Mouse (Mus musculus) embryonic facial prominence, embryonic 11.5 days (tissue): ENCODE measurements around the gene Cfap54. TPM values are rescaled to one million over a fixed set of nuclear protein-coding genes. Genes with fewer than 3 reads are reported as not detected.

Experiments used
- ATAC-seq: fragments of 200-750 bp; cut with Nextera tagmentation; replicated peaks from 2 replicates; pipeline ENCODE4 v1.8.0; 2017; ENCODE audit warnings: low read depth; ENCODE audit not compliant: insufficient number of reproducible peaks, low FRiP score, low TSS enrichment
- DNase-seq: peaks from one replicate; pipeline ENCODE4 v3.0.0-alpha.2; 2015; ENCODE audit warnings: low spot score
- H3K27ac ChIP-seq: fragments of 300-500 bp; sonication (generic); replicated peaks from 2 replicates; pipeline ENCODE4 v1.5.1; 2014; ENCODE audit warnings: mild to moderate bottlenecking, low read depth, low read length, control low read depth
- H3K27me3 ChIP-seq: fragments of 300-500 bp; sonication (generic); 2 replicates; pipeline ENCODE4 v1.6.1; 2014; ENCODE audit warnings: mild to moderate bottlenecking, low read length, moderate library complexity, mixed read lengths; ENCODE audit not compliant: control insufficient read depth, insufficient read depth
- H3K36me3 ChIP-seq: fragments of 300-500 bp; sonication (generic); replicated peaks from 2 replicates; pipeline ENCODE4 v1.6.1; 2014; ENCODE audit warnings: low read depth, mild to moderate bottlenecking, low read length, moderate library complexity, mixed read lengths; ENCODE audit not compliant: control insufficient read depth, insufficient read depth
- H3K4me1 ChIP-seq: fragments of 300-500 bp; sonication (generic); 2 replicates; pipeline ENCODE4 v1.6.1; 2014; ENCODE audit warnings: low read length, mixed read lengths; ENCODE audit not compliant: control insufficient read depth, insufficient read depth
- H3K4me2 ChIP-seq: fragments of 300-500 bp; sonication (generic); 2 replicates; pipeline ENCODE4 v1.6.1; 2014; ENCODE audit warnings: low read depth, mild to moderate bottlenecking, control low read depth, low read length, moderate library complexity
- H3K4me3 ChIP-seq: fragments of 300-500 bp; sonication (generic); 2 replicates; pipeline ENCODE4 v1.5.1; 2014; ENCODE audit warnings: low read depth, low read length, control low read depth
- H3K9ac ChIP-seq: fragments of 300-500 bp; sonication (generic); replicated peaks from 2 replicates; pipeline ENCODE4 v1.6.1; 2014; ENCODE audit warnings: mild to moderate bottlenecking, control low read depth, low read length
- H3K9me3 ChIP-seq: fragments of 300-500 bp; sonication (generic); replicated peaks from 2 replicates; pipeline ENCODE4 v1.6.1; 2016; ENCODE audit warnings: mild to moderate bottlenecking, low read length, inconsistent platforms, mixed read lengths; ENCODE audit not compliant: control insufficient read depth
- WGBS: fragments of 180-500 bp; shearing (Covaris S2); extraction: QIAGEN DNeasy Blood & Tissue Kit; methylation state at CpG from one replicate; pipeline ENCODE4 v1.1.7; 2014; 5-methylcytosine and 5-hydroxymethylcytosine counted together
- polyA plus RNA-seq: library from polyadenylated mRNA; unstranded; fragments of >200 nt; fragmentation: Nextera tagmentation; extraction: Ambion mirVana; gene quantifications from 2 replicates; pipeline ENCODE4 v1.2.1, GENCODE M21; 2014

Gene Cfap54
- polyA plus RNA-seq, 1 experiment from 2014 or later: not detected

DNA sequence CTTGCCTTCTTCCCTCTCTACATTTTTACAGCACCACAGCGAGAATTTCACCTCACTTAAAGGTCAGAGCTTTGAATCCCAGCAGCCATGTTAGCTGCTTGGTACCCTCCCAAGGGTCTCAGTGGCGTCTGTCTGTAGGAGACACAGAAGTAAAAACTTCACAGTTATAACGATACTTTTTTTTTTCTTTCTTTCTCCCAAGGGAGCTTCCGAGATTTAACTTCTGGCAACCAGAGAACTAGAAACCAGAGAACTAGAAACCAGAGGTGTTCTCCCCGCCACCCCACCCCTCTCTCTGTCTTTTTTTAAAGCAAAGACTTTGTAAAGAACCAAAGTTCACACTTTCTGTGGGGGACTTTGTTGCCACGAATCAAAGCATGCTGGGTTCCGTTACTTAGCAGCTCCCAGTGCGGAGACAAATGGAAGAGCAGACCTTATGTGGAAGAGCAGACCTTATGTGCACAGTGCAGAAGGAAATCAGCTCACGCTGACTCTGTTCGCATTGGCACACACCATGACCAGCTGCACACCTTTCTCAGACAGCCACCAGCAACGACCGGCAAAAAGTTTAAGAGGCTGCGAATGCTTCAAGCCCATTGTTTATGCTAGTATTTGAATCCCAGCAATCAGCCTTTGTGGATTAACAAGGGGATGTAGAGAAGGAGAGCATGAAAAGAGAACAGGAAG is 292.9 kb downstream of the Cfap54 start:
- Histone ChIP-seq H3K9ac (no peak overlapping the region), H3K4me2 (no peak overlapping the region), H3K36me3 (no peaks in the 10 kb centered on the region), H3K27me3 (no peaks in the 10 kb centered on the region), H3K4me1 (no peaks in the 10 kb centered on the region), H3K27ac (no peak overlapping the region), H3K9me3 (no peaks in the 10 kb centered on the region), H3K4me3 (no peak overlapping the region)
- DNase-seq (no peak), ATAC-seq (no peak)
- 71% methylated on average over 13 of the region's 13 CpGs for WGBS

DNA sequence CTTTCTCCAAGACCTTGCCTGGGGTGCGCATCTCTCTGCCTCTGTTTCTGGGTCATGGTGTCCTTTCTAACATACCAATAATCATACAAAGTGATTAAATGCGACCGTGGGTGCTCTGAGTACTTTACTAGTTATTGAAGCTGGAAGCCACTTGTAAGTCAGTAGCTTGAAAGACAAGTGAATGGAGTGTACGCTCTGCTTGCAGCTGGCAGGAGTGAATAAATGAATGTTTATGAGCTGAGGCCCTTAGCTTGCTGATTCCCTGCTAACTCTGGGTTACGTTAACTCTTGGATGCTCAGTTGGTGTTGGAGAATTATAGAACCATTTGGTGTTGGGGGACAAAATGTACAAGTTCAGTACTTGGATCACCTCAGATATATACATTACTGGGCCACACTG is 298.7 kb downstream of the Cfap54 start:
- H3K27ac ChIP-seq: no peak overlapping the region
- DNase-seq (no peak), ATAC-seq (no peak)
- H3K36me3 ChIP-seq: no peaks in the 10 kb centered on the region
- no peaks in the 10 kb centered on the region for H3K4me1 ChIP-seq
- WGBS: 82% methylated on average over 5 of the region's 5 CpGs
- no peaks in the 10 kb centered on the region for H3K9me3 ChIP-seq
- no peak overlapping the region for H3K4me3 ChIP-seq
- no peak overlapping the region for H3K4me2 ChIP-seq
- no peaks in the 10 kb centered on the region for H3K27me3 ChIP-seq
- no peak overlapping the region for H3K9ac ChIP-seq

DNA sequence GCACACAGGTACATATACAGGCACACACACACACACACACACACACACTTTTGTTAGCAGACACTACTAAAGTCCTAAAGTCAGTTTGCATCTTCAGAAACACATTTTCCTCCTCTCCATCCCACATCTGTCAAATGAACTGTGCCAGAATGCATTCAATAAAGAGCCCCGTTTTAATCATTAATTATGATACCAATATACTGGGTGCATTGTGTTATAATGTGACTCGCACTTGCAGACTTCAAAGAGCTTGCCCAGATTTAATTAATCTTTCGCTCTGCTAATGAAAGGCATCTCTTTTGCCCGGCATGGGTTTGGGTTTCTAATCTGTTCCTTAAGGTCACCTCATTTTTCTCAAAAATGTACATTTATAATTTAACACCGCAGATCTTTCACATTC is 327.1 kb downstream of the Cfap54 start:
- Histone ChIP-seq H3K27ac (no peak overlapping the region), H3K27me3 (no peaks in the 10 kb centered on the region), H3K4me1 (no peaks in the 10 kb centered on the region), H3K4me3 (no peak overlapping the region), H3K4me2 (no peak overlapping the region), H3K9ac (no peak overlapping the region), H3K9me3 (no peaks in the 10 kb centered on the region), H3K36me3 (no peaks in the 10 kb centered on the region)
- no peak for ATAC-seq
- WGBS: 92% methylated on average over 5 of the region's 5 CpGs
- DNase-seq: no peak

DNA sequence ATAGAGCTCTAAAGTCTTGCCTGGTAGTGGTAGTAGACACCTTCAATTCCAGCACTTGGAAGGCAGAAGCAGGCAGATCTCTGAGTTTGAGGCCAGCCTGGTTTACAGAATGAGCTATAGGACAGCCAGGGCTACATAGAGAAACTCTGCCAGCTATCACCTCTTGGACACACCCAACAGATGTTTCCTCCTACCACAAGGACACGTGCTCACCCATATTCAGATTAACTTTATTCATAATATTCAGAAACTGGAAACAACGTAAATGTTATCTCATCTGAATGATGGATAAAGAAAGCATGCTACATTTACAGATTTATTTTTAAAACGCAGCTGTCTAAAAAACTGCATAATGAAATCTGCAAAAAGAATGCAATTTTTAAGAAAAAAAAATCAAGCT is 351.1 kb downstream of the Cfap54 start:
- ATAC-seq (no peak), DNase-seq (no peak)
- Histone ChIP-seq H3K9ac (no peak overlapping the region), H3K27me3 (no peaks in the 10 kb centered on the region), H3K4me3 (no peak overlapping the region), H3K4me1 (no peaks in the 10 kb centered on the region), H3K4me2 (no peak overlapping the region), H3K9me3 (no peaks in the 10 kb centered on the region), H3K36me3 (no peaks in the 10 kb centered on the region), H3K27ac (no peak overlapping the region)
- 92% methylated on average over 3 of the region's 3 CpGs for WGBS

GRCm38 (mm10) chr10:92728723-92729122 is 352.7 kb downstream of the Cfap54 start:
- Histone ChIP-seq H3K9ac (no peak overlapping the region), H3K27ac (no peak overlapping the region), H3K4me2 (no peak overlapping the region), H3K4me3 (no peak overlapping the region), H3K4me1 (no peaks in the 10 kb centered on the region), H3K36me3 (no peaks in the 10 kb centered on the region), H3K27me3 (no peaks in the 10 kb centered on the region), H3K9me3 (no peaks in the 10 kb centered on the region)
- DNase-seq (no peak), ATAC-seq (no peak)
- WGBS: 87% methylated on average over 3 of the region's 3 CpGs

Other genes with a start within 250 kb of the Cfap54 start
- gene Cdk17, start 79.3 kb upstream of the Cfap54 start, polyA plus RNA-seq: 25.7 and 27.8 TPM in 2 replicates
- gene Elk3, start 229.5 kb upstream of the Cfap54 start, polyA plus RNA-seq: 34.0 and 37.2 TPM in 2 replicates